Mouse (Mus musculus) left cerebral cortex, postnatal 36 days (tissue): ENCODE results near the gene Ifna7. TPM values are rescaled to one million over a fixed set of nuclear protein-coding genes. Genes with fewer than 3 reads are reported as not detected.
"Not testable (repeated sequence)": the region's sequence is repeated elsewhere in the genome, so short reads cannot be mapped to it uniquely, and the experiment has no call there.

ENCODE experiments used
- DNase-seq, 2 experiments: peaks; one replicate each; pipeline ENCODE4 v3.0.0; 2021 to 2022; ENCODE audit warnings: low spot score in 2 of 2, mixed read lengths in 1 of 2
- intact Hi-C: fragments of 180-260 bp; cut with DNase I; formaldehyde crosslinking; loops from one replicate; pipeline ENCODE4 v1.15.1; 2025
- total RNA-seq, 2 experiments: library from RNA; stranded (reverse); gene quantifications; 2 replicates each; pipeline ENCODE4 v1.2.3; 2021

The Ifna7 gene
- total RNA-seq, 2 experiments from 2014 or later: not detected

- DNase-seq, intact Hi-C loops: not testable (repeated sequence)
Observed at GRCm38 (mm10) chr4:88835225-88835624, 19.2 kb downstream of the Ifna7 start, which contains the start of gene Ifna5. Gene Ifna5 (plus strand): TSS chr4:88835525.

DNA sequence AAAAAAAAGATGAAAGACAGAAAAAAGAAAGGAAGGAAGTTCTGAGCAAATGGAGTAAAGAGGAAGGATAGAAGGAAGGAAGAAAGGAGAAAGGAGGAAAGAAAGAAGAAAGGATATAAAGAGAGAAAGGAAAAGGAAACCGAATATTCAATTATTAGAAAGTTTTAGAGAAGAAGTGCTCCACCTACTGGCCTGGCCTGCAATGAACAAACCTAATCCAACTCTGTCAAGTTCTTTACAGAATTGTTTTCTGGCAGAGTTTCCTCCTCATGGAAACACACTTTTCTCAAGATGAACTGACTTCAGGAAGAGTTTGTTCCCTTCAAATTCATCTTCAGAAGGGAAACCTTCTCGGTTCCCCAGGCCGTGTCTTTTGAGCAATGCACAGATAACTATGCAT, 22.8 kb downstream of the Ifna7 start:
- DNase-seq: no peak
- intact Hi-C loops: no loop called here

- intact Hi-C loops: no loop called here
- DNase-seq: no peak
Observed at GRCm38 (mm10) chr4:88840058-88840457, 24.0 kb downstream of the Ifna7 start.

DNA sequence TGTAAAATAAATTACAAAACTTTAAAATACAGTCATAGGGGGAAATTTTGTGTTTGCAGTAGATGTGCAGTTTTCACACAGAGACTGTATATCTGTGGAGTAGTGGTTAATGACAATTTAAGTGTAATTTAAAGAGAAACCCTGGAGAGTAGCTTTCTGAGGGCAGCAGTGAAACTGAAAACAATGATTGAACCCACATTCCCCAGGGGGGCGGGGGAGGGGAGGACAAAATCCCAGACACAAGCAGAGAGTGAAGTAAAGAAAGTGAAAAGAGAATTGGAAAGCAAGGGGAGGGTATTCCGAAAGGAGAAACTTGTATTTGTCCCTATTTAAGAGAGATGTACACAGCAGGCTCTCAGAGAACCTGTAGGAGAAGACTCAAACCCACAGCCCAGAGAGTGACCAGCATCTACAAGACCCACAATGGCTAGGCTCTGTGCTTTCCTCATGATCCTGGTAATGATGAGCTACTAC, 25.4 kb downstream of the Ifna7 start, which contains the start of gene Ifna4:
Gene Ifna4, plus strand, starts transcription at position 424 of the 474 bp plus-strand sequence.
- intact Hi-C loops: no loop called here
- DNase-seq: no peak

GRCm38 (mm10) chr4:88845334-88845733, 29.3 kb downstream of the Ifna7 start:
- DNase-seq: no peak
- intact Hi-C loops: no loop called here

GRCm38 (mm10) chr4:88849698-88850097, 33.7 kb downstream of the Ifna7 start, which contains the start of gene Ifna1:
Gene Ifna1 (plus strand): TSS chr4:88850087.
- intact Hi-C loops: no loop called here
- DNase-seq: no peak

- DNase-seq: no peak
- intact Hi-C loops: no loop called here
Observed at GRCm38 (mm10) chr4:88851026-88851763, 35.2 kb downstream of the Ifna7 start.

GRCm38 (mm10) chr4:88859214-88859613, 43.2 kb downstream of the Ifna7 start:
- DNase-seq: no peak
- intact Hi-C loops: no loop called here

- intact Hi-C loops: no loop called here
- DNase-seq: no peak
Observed at GRCm38 (mm10) chr4:88863309-88863708, 47.3 kb downstream of the Ifna7 start.

DNA sequence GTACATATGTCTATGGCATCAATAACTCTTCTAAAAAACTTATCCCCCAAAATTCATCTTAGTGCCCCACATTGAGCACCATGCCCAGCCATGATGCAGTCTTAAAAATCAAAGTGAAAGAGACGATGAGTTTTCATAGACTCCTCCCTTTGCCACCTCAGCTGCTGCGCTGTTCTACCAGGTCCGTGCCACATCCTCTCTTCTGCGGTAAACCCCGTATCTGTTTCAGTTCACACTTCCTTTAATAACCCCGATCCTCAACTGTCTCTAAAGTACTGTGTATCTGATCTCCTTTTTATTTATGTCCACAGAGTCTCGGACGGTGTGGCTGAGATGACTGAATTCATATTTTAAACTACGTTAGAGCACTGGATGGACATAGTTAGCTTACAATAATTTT, 48.6 kb downstream of the Ifna7 start:
- DNase-seq: no peak
- intact Hi-C loops: no loop called here

DNA sequence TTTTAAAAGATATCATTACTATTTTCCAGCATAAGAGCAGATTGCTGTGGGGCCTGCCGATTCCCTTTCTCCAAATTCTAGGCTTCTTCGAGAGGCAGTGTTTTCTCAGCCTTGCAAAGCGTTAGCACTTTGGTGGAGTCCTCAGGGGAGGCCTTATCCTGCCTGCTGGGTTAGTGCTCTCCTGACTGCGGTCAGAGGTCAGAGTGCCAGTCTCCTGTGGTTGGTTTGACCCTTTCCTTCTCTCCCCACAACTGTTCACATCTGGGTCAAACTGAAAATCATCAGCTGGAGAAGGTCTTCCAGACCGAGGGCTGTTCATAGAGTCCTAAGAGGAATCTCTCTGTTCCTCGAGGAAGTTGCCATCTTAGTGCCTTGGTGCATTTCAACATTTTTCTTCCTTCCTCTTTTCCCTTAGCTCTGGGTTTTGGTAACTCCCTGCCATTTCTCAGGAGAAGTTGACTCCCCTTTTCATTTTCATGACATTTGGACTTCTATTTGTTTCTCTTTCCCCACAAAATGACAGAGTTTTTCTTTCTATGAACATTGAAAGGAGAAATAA, 49.1 kb downstream of the Ifna7 start:
- intact Hi-C loops: no loop called here
- no peak for DNase-seq

Other genes starting within 250 kb of the Ifna7 start
- not detected for gene Ifna14, start 244.4 kb upstream of the Ifna7 start, total RNA-seq
- gene Ifna9, start 223.8 kb upstream of the Ifna7 start, total RNA-seq: not detected
- gene Ifna12, start 212.9 kb upstream of the Ifna7 start, total RNA-seq: not detected
- not detected for gene C87499, start 181.8 kb upstream of the Ifna7 start, total RNA-seq
- gene Ifna13, start 171.8 kb upstream of the Ifna7 start, total RNA-seq: not detected
- not detected for gene Ifna16, start 139.3 kb upstream of the Ifna7 start, total RNA-seq
- gene Ifna2, start 132.3 kb upstream of the Ifna7 start, total RNA-seq: not detected
- gene Ifnab, start 124.9 kb upstream of the Ifna7 start, total RNA-seq: not detected
- gene Gm26566, start 94.4 kb upstream of the Ifna7 start, total RNA-seq: 1 to 10 TPM in 1 of 2 experiments, under 1 TPM in 1; 0.66 to 1.5 TPM
- gene Klhl9, start 93.8 kb upstream of the Ifna7 start, total RNA-seq: 100 to 1,000 TPM in 1 of 2 experiments, 10 to 100 TPM in 1; 92.7 to 101 TPM
- gene Gm13271, start 61.4 kb upstream of the Ifna7 start, total RNA-seq: not detected
- gene Gm13283, start 56.1 kb upstream of the Ifna7 start, total RNA-seq: not detected
- not detected for gene Gm13290, start 42.4 kb upstream of the Ifna7 start, total RNA-seq
- not detected for gene Gm13289, start 39.3 kb upstream of the Ifna7 start, total RNA-seq
- not detected for gene Gm13272, start 36.4 kb upstream of the Ifna7 start, total RNA-seq
- gene Ifnz, start 34.1 kb upstream of the Ifna7 start, total RNA-seq: not detected
- gene Gm13276, start 30.5 kb upstream of the Ifna7 start, total RNA-seq: not detected
- gene Gm13277, start 27.6 kb upstream of the Ifna7 start, total RNA-seq: not detected
- not detected for gene Gm13278, start 24.7 kb upstream of the Ifna7 start, total RNA-seq
- not detected for gene Gm13275, start 21.7 kb upstream of the Ifna7 start, total RNA-seq
- gene Gm13279, start 18.8 kb upstream of the Ifna7 start, total RNA-seq: not detected
- not detected for gene Gm13285, start 16.6 kb upstream of the Ifna7 start, total RNA-seq
- not detected for gene Gm13287, start 13.0 kb upstream of the Ifna7 start, total RNA-seq
- not detected for gene Gm13288, start 10.7 kb upstream of the Ifna7 start, total RNA-seq
- not detected for gene Ifna11, start 3.7 kb downstream of the Ifna7 start, total RNA-seq
- gene Ifna6, start 11.2 kb downstream of the Ifna7 start, total RNA-seq: not detected
- gene Ifna5, start 19.3 kb downstream of the Ifna7 start, total RNA-seq: not detected
- not detected for gene Ifna4, start 25.6 kb downstream of the Ifna7 start, total RNA-seq
- not detected for gene Ifna1, start 33.9 kb downstream of the Ifna7 start, total RNA-seq
- gene Ifne, start 64.0 kb downstream of the Ifna7 start, total RNA-seq: not detected